Mouse (Mus musculus): ENCODE data around the gene Gpt2. TPM values are rescaled to one million over a fixed set of nuclear protein-coding genes. Genes with fewer than 3 reads are reported as not detected.

The Gpt2 gene
- 30.2 and 32.9 TPM in 2 replicates for polyA plus RNA-seq (2015; fragmentation: Nextera tagmentation; extraction: Ambion mirVana)

GRCm38 (mm10) chr8:85492125-85492875 is at the start of gene Gpt2:
Gene Gpt2, plus strand, starts transcription at chr8:85492576.
- no peaks in the 10 kb centered on the region for H3K9me3 ChIP-seq (replicated peaks)
- 0 out of 2 replicates have a peak, but pooled peaks cover 14% of the 10 kb centered on the region for H3K36me3 ChIP-seq (ENCODE audit: poor library complexity, severe bottlenecking)
- peak within 1 kb of the TSS; percentile 19; the same call in 1 of the 2 replicates for H3K27ac ChIP-seq
- peak within 1 kb of the TSS; percentile 91 for H3K4me3 ChIP-seq
- WGBS, result 0% methylated on average over 41 of the region's 41 CpGs
- peaks cover 20% of the 10 kb centered on the region; the same call in 1 of the 2 replicates for H3K4me1 ChIP-seq
- H3K4me2 ChIP-seq, result peak within 1 kb of the TSS; percentile 92
- peak within 1 kb of the TSS; percentile 92 for H3K9ac ChIP-seq
- no peaks in the 10 kb centered on the region for H3K27me3 ChIP-seq
- peak; percentile 100 for ATAC-seq

DNA sequence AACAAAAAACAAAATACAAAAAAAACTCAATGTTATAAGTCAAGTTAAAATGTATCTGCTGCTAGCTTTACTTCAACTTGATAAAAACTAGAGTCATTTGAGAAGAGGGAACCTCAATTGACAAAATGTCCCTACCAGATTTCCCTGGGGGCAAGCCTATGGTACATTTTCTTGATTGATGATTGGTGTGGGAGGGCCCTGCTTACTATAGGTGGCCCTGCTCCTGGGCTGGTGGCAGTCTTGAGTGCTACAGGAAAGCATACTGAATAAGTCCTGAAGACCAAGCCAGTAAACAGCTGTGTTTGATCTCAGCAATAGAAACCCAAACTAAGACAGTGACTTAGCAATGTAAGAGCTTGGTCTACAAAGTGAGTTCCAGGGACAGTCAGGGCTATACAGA is 48.3 kb upstream of the Gpt2 start:
- H3K27me3 ChIP-seq, result no peaks in the 10 kb centered on the region

DNA sequence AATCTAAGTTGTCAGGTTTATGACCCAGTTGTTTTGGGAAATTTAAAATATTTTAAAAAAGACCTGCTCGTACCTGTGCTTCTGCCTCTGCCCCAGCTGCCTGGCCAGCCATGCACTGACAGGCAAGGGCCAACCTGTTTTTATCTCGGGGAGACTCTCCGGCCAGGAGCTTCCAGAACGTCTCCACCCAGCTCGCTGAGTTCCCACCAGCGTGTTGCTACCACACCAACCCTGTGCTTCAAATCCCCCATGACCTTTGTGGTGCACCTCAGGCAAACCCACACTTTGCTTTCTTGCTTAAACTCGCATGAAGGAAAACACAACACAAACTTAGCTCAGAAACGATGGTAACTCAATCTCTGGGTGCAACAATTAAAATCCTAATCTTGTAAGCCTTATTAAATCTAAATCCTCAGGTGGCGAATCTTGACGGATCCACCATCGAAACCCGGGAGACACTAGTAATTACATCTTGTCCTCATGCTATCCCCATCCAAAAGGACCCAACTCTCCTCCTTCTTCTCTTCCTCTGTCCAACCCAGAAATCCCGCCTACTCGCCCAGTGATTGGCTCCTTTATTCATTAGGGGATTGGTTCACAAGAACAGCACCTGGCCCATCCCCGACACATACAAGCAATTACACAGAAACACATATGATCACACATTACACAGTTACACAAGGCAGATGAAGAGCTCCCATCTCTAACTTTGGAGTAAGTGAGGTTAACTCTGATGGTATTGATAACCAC is 46.3 kb upstream of the Gpt2 start:
- Histone ChIP-seq H3K9ac (no peak overlapping the region), H3K27ac (no peak overlapping the region), H3K4me3 (no peak overlapping the region), H3K9me3 (replicated peaks) (no peaks in the 10 kb centered on the region), H3K27me3 (no peaks in the 10 kb centered on the region), H3K4me2 (no peak overlapping the region), H3K36me3 (ENCODE audit: poor library complexity, severe bottlenecking) (no peaks in the 10 kb centered on the region), H3K4me1 (0 out of 2 replicates have a peak, but pooled peaks cover 3% of the 10 kb centered on the region)
- WGBS, result 87% methylated on average over 15 of the region's 15 CpGs
- ATAC-seq, result no peak

More for the DNA sequence above, 48.3 kb upstream of the Gpt2 start:
- no peaks in the 10 kb centered on the region for H3K9me3 ChIP-seq (replicated peaks)
- H3K27ac ChIP-seq, result no peak overlapping the region
- no peak overlapping the region for H3K9ac ChIP-seq
- H3K4me3 ChIP-seq, result no peak overlapping the region
- H3K36me3 ChIP-seq (ENCODE audit: poor library complexity, severe bottlenecking), result no peaks in the 10 kb centered on the region
- no peak overlapping the region for H3K4me2 ChIP-seq
- ATAC-seq, result no peak
- H3K4me1 ChIP-seq, result 0 out of 2 replicates have a peak, but pooled peaks cover 3% of the 10 kb centered on the region

- H3K4me1 ChIP-seq, result peaks cover 17% of the 10 kb centered on the region
- H3K4me2 ChIP-seq, result no peak overlapping the region
- H3K9me3 ChIP-seq (replicated peaks), result no peaks in the 10 kb centered on the region
- H3K9ac ChIP-seq, result no peak overlapping the region
- H3K27ac ChIP-seq, result no peak overlapping the region
- H3K27me3 ChIP-seq, result no peaks in the 10 kb centered on the region
- H3K36me3 ChIP-seq (ENCODE audit: poor library complexity, severe bottlenecking), result no peaks in the 10 kb centered on the region
- WGBS, result 81% methylated on average over 3 of the region's 3 CpGs
- ATAC-seq, result no peak
- no peak overlapping the region for H3K4me3 ChIP-seq
Observed at GRCm38 (mm10) chr8:85450335-85450734, 42.0 kb upstream of the Gpt2 start.

- no peaks in the 10 kb centered on the region for H3K27me3 ChIP-seq
- H3K4me3 ChIP-seq, result 0 out of 2 replicates have a peak overlapping the region, but pooled peaks have one; percentile 3
- H3K9me3 ChIP-seq (replicated peaks), result no peaks in the 10 kb centered on the region
- 18% methylated on average over 14 of the region's 14 CpGs for WGBS
- peak; percentile 41; the same call in 1 of the 2 replicates for ATAC-seq
- H3K4me1 ChIP-seq, result peaks cover 17% of the 10 kb centered on the region
- H3K27ac ChIP-seq, result no peak overlapping the region; the same call in 1 of the 2 replicates
- H3K36me3 ChIP-seq (ENCODE audit: poor library complexity, severe bottlenecking), result no peaks in the 10 kb centered on the region
- H3K9ac ChIP-seq, result 0 out of 2 replicates have a peak overlapping the region, but pooled peaks have one; percentile 26
- H3K4me2 ChIP-seq, result peak overlapping the region; percentile 45
Observed at GRCm38 (mm10) chr8:85452328-85452727, 40.0 kb upstream of the Gpt2 start.

DNA sequence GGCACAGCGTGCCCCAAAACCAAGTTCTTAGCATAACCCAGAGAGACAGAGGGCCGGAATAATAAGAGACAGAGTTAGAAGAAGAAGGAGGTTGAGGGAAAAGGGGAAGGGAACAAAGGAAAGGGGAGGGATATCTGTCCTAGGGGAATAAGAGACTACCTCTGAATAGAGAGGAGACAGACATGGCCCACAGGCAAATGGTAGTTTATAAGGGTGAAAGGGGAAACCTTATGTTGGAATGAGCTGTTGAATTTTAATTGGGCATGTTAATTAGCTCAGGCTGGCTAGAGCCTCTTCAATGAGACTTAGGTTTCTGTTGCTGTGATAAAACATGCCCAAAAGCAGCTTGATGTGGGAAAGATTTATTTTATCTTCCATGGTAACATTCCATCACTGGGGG is 39.1 kb upstream of the Gpt2 start:
- Histone ChIP-seq H3K4me3 (no peak overlapping the region), H3K9ac (no peak overlapping the region), H3K27ac (peak overlapping the region; percentile 20; the same call in 1 of the 2 replicates), H3K4me1 (peaks cover 17% of the 10 kb centered on the region), H3K36me3 (ENCODE audit: poor library complexity, severe bottlenecking) (no peaks in the 10 kb centered on the region), H3K4me2 (no peak overlapping the region), H3K9me3 (replicated peaks) (no peaks in the 10 kb centered on the region), H3K27me3 (no peaks in the 10 kb centered on the region)
- WGBS, result 38% methylated on average over 2 of the region's 2 CpGs
- peak; percentile 58; the same call in 1 of the 2 replicates for ATAC-seq

- Histone ChIP-seq H3K9me3 (replicated peaks) (no peaks in the 10 kb centered on the region), H3K4me2 (no peak overlapping the region), H3K4me1 (peaks cover 17% of the 10 kb centered on the region), H3K27ac (no peak overlapping the region), H3K36me3 (ENCODE audit: poor library complexity, severe bottlenecking) (no peaks in the 10 kb centered on the region), H3K9ac (no peak overlapping the region), H3K27me3 (no peaks in the 10 kb centered on the region), H3K4me3 (no peak overlapping the region)
- WGBS, result 70% methylated on average over 8 of the region's 8 CpGs
- ATAC-seq, result no peak
Observed at GRCm38 (mm10) chr8:85454750-85455149, 37.6 kb upstream of the Gpt2 start.

DNA sequence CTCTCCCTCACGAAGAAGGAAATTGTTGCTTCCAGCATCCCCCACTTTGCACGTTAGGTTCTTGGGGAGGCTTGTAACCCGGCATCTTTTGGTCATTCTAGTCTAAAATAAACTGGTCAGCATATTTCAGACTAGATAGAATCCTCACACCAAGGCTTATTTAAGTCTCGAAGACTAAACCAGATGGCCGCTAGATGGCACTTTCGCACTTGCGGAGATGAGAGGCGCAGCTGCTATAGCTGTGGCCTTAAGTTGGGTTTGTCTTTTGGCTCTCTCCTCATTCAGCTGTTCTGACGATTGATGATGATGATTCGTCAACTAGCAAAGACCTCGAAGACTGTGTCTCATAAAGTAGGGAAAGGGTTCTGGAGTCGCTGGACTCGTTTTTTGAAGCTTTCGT is 35.8 kb upstream of the Gpt2 start:
- Histone ChIP-seq H3K9ac (no peak overlapping the region), H3K27ac (no peak overlapping the region), H3K4me3 (no peak overlapping the region), H3K36me3 (ENCODE audit: poor library complexity, severe bottlenecking) (no peaks in the 10 kb centered on the region), H3K4me1 (peaks cover 17% of the 10 kb centered on the region), H3K27me3 (no peaks in the 10 kb centered on the region), H3K9me3 (replicated peaks) (no peaks in the 10 kb centered on the region), H3K4me2 (no peak overlapping the region)
- peak; percentile 73 for ATAC-seq
- WGBS, result 9% methylated on average over 14 of the region's 14 CpGs

DNA sequence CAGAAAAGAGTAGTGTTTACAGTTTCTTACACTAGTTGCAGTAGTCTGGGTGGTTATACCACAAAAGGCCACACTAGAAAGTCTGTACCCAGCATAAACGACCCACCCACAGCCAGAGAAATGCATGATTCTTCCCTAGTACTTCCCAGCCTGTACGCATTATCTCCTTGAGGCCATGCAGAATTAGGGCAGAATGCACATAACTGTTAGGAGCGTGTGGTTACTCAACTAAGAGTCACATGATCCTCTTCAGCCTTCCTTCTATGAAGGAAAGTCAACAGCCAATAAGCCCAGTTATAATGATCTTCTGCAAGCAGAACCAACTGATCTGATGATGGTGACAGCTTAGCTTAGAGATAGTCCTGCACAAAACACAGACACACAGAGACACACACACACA is 32.8 kb upstream of the Gpt2 start:
- no peak overlapping the region for H3K4me2 ChIP-seq
- no peak overlapping the region for H3K27ac ChIP-seq
- no peak for ATAC-seq
- no peaks in the 10 kb centered on the region for H3K4me1 ChIP-seq
- 73% methylated on average over 3 of the region's 3 CpGs for WGBS
- no peaks in the 10 kb centered on the region for H3K36me3 ChIP-seq (ENCODE audit: poor library complexity, severe bottlenecking)
- H3K9me3 ChIP-seq (replicated peaks), result no peaks in the 10 kb centered on the region
- H3K9ac ChIP-seq, result no peak overlapping the region
- no peak overlapping the region for H3K4me3 ChIP-seq
- H3K27me3 ChIP-seq, result no peaks in the 10 kb centered on the region

DNA sequence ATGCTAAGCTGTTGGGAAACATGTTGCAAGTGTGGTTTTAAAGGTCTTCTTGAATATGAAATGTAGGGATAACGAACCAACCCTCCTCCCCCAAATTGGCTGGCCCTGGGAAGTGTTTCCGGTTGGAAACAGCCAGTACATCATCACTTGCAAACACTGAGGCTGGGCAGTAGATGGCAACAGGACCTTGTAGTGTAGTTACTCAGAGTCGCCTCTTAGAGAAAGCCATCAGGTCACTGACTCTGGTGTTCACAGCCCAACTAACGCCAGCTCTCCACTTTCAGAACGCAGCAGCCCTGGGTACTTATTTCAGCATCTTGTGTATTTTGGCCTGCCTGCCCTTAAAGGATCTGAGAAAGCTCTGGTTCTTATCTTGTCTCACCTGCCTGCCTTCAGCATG is 31.6 kb upstream of the Gpt2 start:
- H3K9ac ChIP-seq, result no peak overlapping the region
- H3K9me3 ChIP-seq (replicated peaks), result no peaks in the 10 kb centered on the region
- no peak overlapping the region for H3K4me2 ChIP-seq
- no peaks in the 10 kb centered on the region for H3K27me3 ChIP-seq
- no peak overlapping the region for H3K4me3 ChIP-seq
- no peaks in the 10 kb centered on the region for H3K36me3 ChIP-seq (ENCODE audit: poor library complexity, severe bottlenecking)
- WGBS, result 44% methylated on average over 5 of the region's 5 CpGs
- no peak overlapping the region for H3K27ac ChIP-seq
- no peak for ATAC-seq
- H3K4me1 ChIP-seq, result no peaks in the 10 kb centered on the region

DNA sequence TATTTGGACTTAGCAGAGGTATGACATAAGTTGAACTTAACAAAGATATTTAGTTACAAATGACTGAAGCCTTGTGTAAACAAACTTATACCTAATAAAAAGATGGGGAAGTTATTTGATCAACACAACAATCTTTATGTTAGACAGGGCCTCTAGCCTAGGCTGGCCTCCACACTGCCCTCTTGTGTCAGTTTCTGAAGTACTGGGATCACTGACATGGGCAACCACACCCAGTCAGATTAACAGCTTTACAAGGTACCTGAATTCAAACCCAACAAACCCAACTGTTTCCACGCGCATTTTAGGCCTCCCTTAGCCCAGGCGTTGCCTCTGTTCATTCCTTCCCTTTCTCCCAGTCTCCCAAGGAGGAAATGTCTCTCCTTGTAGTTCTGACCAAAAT is 31.0 kb upstream of the Gpt2 start:
- Histone ChIP-seq H3K4me2 (no peak overlapping the region), H3K4me3 (no peak overlapping the region), H3K27me3 (no peaks in the 10 kb centered on the region), H3K9ac (no peak overlapping the region), H3K36me3 (ENCODE audit: poor library complexity, severe bottlenecking) (no peaks in the 10 kb centered on the region), H3K9me3 (replicated peaks) (no peaks in the 10 kb centered on the region), H3K27ac (no peak overlapping the region), H3K4me1 (no peaks in the 10 kb centered on the region)
- no peak for ATAC-seq
- 86% methylated on average over 3 of the region's 3 CpGs for WGBS

- Histone ChIP-seq H3K4me1 (no peaks in the 10 kb centered on the region), H3K4me2 (no peak overlapping the region), H3K36me3 (ENCODE audit: poor library complexity, severe bottlenecking) (no peaks in the 10 kb centered on the region), H3K9ac (no peak overlapping the region), H3K4me3 (no peak overlapping the region), H3K27me3 (no peaks in the 10 kb centered on the region), H3K27ac (no peak overlapping the region), H3K9me3 (replicated peaks) (no peaks in the 10 kb centered on the region)
- 91% methylated on average over 1 of the region's 1 CpGs for WGBS
- ATAC-seq, result no peak
Observed at GRCm38 (mm10) chr8:85462441-85462840, 29.9 kb upstream of the Gpt2 start.
